Mouse (Mus musculus) ES-Bruce4 (cell line): ENCODE measurements around the gene Zfp281.

Experiments
- CTCF ChIP-seq: IDR thresholded peaks from one replicate; pipeline ENCODE4 v1.8.1; 2011; ENCODE audit warnings: low read depth, low read length
- EP300 ChIP-seq: IDR thresholded peaks from 2 replicates; pipeline ENCODE4 v1.6.1; 2011; ENCODE audit warnings: low read depth, low read length; ENCODE audit not compliant: insufficient read depth
- POLR2A ChIP-seq: IDR thresholded peaks from one replicate; pipeline ENCODE4 v1.8.1; 2011; ENCODE audit warnings: low read length; ENCODE audit not compliant: insufficient read depth

GRCm38 (mm10) chr1:136653526-136653925 lies 28.8 kb downstream of the Zfp281 start:
- TF ChIP-seq CTCF (no peak), POLR2A (no peak), EP300 (no peak)
